Mouse (Mus musculus): ENCODE data around the gene Gmppb. TPM values are rescaled to one million over a fixed set of nuclear protein-coding genes. Genes with fewer than 3 reads are reported as not detected.
"Not testable (repeated sequence)": the region's sequence is repeated elsewhere in the genome, so short reads cannot be mapped to it uniquely, and the experiment has no call there.

Gmppb gene
- total RNA-seq (2021) = 1 to 10 TPM; 4.7 to 8.3 TPM
- long read RNA-seq, experiment 1, partial matches to known transcripts = 0 of 6 reads
- long read RNA-seq, experiment 1, other reads (novel, unspliced or antisense) = 1 of 6 reads
- long read RNA-seq, experiment 2, transcript Gmppb-202 (9 exons, 2,702 nt) = major isoform, 11 of 11 reads
- long read RNA-seq, experiment 2, partial matches to known transcripts = 0 of 11 reads
- long read RNA-seq, experiment 2, other reads (novel, unspliced or antisense) = 0 of 11 reads

GRCm38 (mm10) chr9:108049016-108049455 is at the start of gene Gmppb:
Gene Gmppb (plus strand): TSS chr9:108049242.
- peak; percentile 97 for DNase-seq
- intact Hi-C loops (cut with DNase I; ENCODE audit: low total_unique reads) = no loop called here

GRCm38 (mm10) chr9:108001922-108002770 is 46.9 kb upstream of the Gmppb start, which contains the start of gene Ip6k1:
Gene Ip6k1 (plus strand): TSS chr9:108002501.
- intact Hi-C loops (cut with DNase I; ENCODE audit: low total_unique reads) = no loop called here
- DNase-seq = peak; percentile 100

GRCm38 (mm10) chr9:108002778-108003530 is 46.1 kb upstream of the Gmppb start:
- DNase-seq = peak; percentile 56
- intact Hi-C loops (cut with DNase I; ENCODE audit: low total_unique reads) = no loop called here

- intact Hi-C loops (cut with DNase I; ENCODE audit: low total_unique reads) = no loop called here
- no peak for DNase-seq
Measured at GRCm38 (mm10) chr9:108003531-108003890, 45.5 kb upstream of the Gmppb start.

GRCm38 (mm10) chr9:108008041-108008440 is 41.0 kb upstream of the Gmppb start:
- intact Hi-C loops (cut with DNase I; ENCODE audit: low total_unique reads) = no loop called here
- no peak for DNase-seq

GRCm38 (mm10) chr9:108010385-108010784 is 38.7 kb upstream of the Gmppb start:
- intact Hi-C loops (cut with DNase I; ENCODE audit: low total_unique reads) = no loop called here
- DNase-seq = no peak

- DNase-seq; intact Hi-C loops (cut with DNase I; ENCODE audit: low total_unique reads): not testable (repeated sequence)
Measured at GRCm38 (mm10) chr9:108013577-108013976, 35.5 kb upstream of the Gmppb start.

- intact Hi-C loops (cut with DNase I; ENCODE audit: low total_unique reads) = no loop called here
- DNase-seq = no peak
Measured at GRCm38 (mm10) chr9:108017127-108017526, 31.9 kb upstream of the Gmppb start.

GRCm38 (mm10) chr9:108020741-108021140 is 28.3 kb upstream of the Gmppb start:
- DNase-seq = no peak
- intact Hi-C loops (cut with DNase I; ENCODE audit: low total_unique reads) = no loop called here

GRCm38 (mm10) chr9:108023216-108023615 is 25.8 kb upstream of the Gmppb start:
- DNase-seq = no peak
- intact Hi-C loops (cut with DNase I; ENCODE audit: low total_unique reads) = no loop called here

GRCm38 (mm10) chr9:108026584-108026983 is 22.5 kb upstream of the Gmppb start:
- no peak for DNase-seq
- intact Hi-C loops (cut with DNase I; ENCODE audit: low total_unique reads) = no loop called here

- intact Hi-C loops (cut with DNase I; ENCODE audit: low total_unique reads) = no loop called here
- DNase-seq = no peak
Measured at GRCm38 (mm10) chr9:108027867-108028266, 21.2 kb upstream of the Gmppb start.

- DNase-seq = no peak
- intact Hi-C loops (cut with DNase I; ENCODE audit: low total_unique reads) = no loop called here
Measured at GRCm38 (mm10) chr9:108032126-108032525, 16.9 kb upstream of the Gmppb start.

- intact Hi-C loops (cut with DNase I; ENCODE audit: low total_unique reads) = no loop called here
- no peak for DNase-seq
Measured at GRCm38 (mm10) chr9:108035331-108036156, 13.5 kb upstream of the Gmppb start.

- no peak for DNase-seq
- intact Hi-C loops (cut with DNase I; ENCODE audit: low total_unique reads) = no loop called here
Measured at GRCm38 (mm10) chr9:108044751-108045492, 4.1 kb upstream of the Gmppb start.

GRCm38 (mm10) chr9:108046582-108046981 is 2.5 kb upstream of the Gmppb start:
- intact Hi-C loops (cut with DNase I; ENCODE audit: low total_unique reads) = no loop called here
- DNase-seq = no peak

GRCm38 (mm10) chr9:108047601-108048565 is 1.2 kb upstream of the Gmppb start:
- intact Hi-C loops (cut with DNase I; ENCODE audit: low total_unique reads) = no loop called here
- DNase-seq = no peak

GRCm38 (mm10) chr9:108048566-108048955 is 481 bp upstream of the Gmppb start:
- no peak for DNase-seq
- intact Hi-C loops (cut with DNase I; ENCODE audit: low total_unique reads) = no loop called here
